Mouse (Mus musculus): ENCODE data around the gene Osbp2. TPM values are rescaled to one million over a fixed set of nuclear protein-coding genes. Genes with fewer than 3 reads are reported as not detected.

Osbp2 gene
- total RNA-seq, 2 experiments from 2014 or later, result 9.8 to 11.4 TPM

DNA sequence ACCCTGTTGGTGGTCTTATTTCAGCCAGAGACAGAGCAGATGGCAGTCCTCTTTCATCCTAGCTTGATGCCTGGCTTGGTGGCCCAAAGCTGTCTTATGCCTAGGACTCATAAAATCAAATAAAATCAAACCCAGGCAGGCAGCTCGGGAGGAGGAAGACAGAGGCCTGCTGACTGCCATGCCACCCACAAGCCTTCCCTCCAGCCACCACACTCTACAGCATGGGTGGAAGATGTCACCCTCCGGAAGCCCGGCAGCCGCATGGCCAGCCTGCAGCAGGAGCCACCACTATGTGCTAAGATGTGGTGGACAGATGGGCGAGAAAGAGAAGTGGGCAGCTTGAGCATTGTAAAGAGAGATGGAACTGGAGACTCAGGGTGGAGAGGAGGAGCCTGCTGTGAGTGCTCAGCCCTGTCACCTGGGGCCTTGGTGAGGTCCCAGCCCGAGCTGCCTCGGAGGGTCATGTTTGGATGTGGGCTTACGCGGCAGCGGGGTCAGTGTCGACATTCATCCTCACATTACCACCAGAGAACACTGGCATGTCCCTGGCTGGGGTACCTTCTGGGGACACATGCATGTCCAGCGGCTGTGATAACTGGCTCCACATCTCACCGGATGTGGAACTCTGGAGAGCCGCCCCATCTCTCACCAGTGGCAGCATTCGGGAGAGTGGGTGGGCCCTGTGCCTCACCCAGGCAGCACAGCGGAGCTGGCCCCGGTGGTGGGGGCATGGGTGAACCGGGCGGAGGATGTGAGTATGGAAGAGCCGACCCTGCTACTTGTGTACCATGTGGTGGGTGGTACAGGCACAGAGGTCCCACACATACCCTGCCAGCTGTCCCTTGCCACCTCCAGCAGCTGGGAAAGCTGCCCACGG lies 29.9 kb downstream of the Osbp2 start:
- DNase-seq (ENCODE audit: low spot score), result no peak
- intact Hi-C loops (cut with DNase I), result no loop called here

DNA sequence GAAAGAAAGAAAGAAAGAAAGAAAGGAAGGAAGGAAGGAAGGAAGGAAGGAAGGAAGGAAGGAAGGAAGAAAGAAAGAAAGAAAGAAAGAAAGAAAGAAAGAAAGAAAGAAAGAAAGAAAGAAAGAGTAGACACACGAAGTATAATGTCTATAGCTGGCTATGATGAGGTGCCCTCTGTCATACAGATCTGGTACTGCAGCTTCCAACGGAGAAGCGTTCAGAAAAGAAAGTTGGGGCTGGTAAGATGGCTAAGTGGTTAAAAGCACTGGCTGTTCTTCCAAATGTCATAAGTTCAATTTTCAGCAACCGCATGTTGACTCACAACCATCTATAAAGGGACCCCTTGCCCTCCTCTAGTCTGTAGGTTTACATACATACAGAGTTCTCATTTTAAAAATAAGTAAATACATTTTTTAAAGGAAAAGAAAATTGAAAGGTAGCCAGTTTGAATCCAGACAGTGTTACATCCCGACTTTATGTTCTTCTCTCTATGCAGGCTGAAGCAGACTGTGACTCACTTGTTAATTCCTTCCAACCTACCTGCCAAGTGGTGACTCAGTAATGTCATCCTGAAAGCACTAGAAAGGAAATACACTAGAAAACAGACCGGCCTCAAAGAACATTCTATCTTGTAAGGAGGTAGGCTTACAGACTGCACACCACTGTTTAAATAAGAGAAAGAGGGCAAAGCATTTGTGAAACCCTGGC lies 31.4 kb downstream of the Osbp2 start:
- intact Hi-C loops (cut with DNase I), result no loop called here
- DNase-seq (ENCODE audit: low spot score), result no peak

DNA sequence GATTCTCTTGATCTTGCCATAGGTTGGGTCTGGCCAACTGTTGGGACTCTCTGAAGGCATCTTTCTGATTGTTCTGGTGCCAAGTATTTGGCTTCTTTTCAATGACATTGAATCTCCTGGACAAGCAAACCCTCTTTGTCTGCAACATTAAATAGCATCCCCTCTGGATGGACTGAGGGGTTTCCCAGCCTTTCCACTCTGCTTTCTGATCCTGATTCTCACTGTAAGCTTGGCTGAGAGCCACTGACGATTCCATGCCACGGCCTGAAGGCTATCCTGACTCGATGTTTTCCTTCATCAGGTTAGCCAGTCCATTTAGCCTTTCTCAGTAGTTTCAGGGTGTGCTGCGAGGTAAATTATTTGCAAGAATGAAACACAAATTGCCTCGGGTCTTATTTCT lies 34.0 kb downstream of the Osbp2 start:
- no peak for DNase-seq (ENCODE audit: low spot score)
- intact Hi-C loops (cut with DNase I), result no loop called here

DNA sequence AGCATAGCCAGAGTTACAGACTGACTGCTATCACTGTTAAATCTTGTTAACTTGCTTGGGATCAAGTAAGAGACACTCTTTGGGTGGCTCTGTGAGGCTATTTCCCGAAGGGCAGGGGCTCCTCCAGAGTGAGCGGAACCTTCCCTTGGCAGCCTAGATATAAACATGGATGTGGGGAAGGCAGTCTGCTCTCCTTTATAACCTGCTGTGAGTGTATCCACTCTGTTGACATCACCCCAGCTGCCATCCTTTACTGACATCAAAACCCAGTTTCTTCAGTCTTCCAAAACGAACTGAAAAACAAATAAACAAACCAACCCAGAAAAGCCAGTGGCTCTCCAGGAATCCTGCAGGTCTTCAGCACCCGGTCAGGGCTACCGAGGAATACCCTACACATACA lies 39.6 kb downstream of the Osbp2 start:
- no peak for DNase-seq (ENCODE audit: low spot score)
- intact Hi-C loops (cut with DNase I), result no loop called here

DNA sequence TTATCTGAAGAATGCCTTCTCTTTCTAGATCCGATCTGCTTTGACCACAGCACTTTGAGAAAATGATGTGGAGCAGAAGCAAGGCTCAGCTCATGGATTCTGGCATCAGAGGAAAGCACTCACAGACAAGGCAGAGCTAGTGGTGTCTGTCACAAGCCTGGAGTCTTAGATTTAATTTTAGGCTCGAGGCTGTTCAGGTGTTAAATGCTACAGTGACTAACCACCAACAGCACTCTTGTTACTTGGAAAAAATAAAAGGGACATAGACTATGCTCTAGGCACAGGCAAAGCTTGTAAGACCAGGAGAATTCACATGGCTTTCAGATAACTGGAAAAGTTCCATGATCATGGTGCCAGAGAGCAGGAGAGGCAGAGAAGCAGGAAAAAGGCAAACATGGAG lies 40.3 kb downstream of the Osbp2 start:
- DNase-seq (ENCODE audit: low spot score), result no peak
- intact Hi-C loops (cut with DNase I), result no loop called here

- DNase-seq (ENCODE audit: low spot score), result no peak
- intact Hi-C loops (cut with DNase I), result no loop called here
Measured at GRCm38 (mm10) chr11:3817986-3818758, 45.5 kb downstream of the Osbp2 start.

DNA sequence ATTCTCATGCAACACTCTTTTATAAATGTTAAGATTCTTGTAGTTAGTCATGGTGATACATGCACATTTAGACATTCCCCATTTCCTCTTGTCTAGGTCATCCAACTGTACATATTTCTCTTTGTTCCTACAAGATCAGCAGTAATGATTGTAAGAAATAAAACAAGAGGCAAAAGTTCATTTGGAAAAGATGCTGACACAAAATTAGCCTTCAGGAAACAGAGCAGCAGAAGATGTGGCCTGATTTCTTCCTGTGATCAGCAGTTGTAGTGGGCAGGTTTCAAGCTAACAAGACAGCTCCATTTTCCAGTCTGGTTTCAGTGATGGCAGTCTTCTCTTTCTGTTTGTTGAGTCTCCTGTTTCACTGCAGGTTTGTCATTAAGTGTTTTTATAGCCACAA lies 47.8 kb downstream of the Osbp2 start:
- DNase-seq (ENCODE audit: low spot score), result no peak
- intact Hi-C loops (cut with DNase I), result no loop called here

GRCm38 (mm10) chr11:3813340-3813739 lies 50.4 kb downstream of the Osbp2 start:
- DNase-seq (ENCODE audit: low spot score), result no peak
- intact Hi-C loops (cut with DNase I), result no loop called here

- intact Hi-C loops (cut with DNase I), result loop anchor here (1.0 to 5.0 kb wide), 2 partner anchors 54 to 71 kb away; partner anchors contain the start of gene Osbp2
- DNase-seq (ENCODE audit: low spot score), result no peak
Measured at GRCm38 (mm10) chr11:3808162-3808561, 55.5 kb downstream of the Osbp2 start.

DNA sequence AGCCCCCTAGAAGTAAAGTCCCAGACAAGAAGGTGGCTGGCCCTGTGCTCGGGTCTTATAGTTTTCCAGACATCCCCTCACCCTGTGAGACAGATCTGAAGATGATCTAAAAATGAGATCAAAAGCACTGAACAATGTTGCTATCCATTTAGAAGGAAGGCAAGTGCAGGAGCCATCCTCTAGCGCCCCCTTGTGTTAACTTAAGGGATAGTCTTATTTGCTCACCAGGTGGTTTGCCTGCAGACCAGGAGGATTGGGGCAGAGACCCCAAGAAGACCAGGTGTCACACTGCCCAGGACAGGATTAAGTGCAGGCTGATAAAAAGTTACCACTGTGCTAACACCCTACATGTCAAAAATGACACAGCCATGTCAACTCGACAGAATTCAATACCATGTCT lies 58.3 kb downstream of the Osbp2 start:
- intact Hi-C loops (cut with DNase I), result loop anchor here (5.0 kb wide), 1 partner anchor 57 kb away; the partner anchor contains the start of gene Osbp2
- no peak for DNase-seq (ENCODE audit: low spot score)

DNA sequence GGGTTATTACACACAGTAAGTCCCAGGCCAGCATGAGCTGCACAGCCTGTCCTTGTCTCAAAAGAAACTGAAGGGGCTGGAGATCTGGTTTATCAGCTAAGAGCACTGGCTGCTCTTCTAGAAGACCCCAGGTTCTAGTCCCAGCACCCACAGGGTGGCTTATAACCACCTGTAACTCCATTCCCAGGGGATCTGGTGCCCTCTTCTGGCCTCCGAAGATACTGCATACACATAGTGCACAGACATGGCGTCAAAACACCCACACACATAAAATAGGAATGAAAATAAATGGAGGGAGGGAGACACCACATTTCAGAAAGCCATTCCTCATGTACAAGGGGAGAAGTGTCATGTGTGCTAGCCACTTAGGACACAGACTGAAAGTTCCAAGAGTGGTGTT lies 59.1 kb downstream of the Osbp2 start:
- DNase-seq (ENCODE audit: low spot score), result no peak
- intact Hi-C loops (cut with DNase I), result loop anchor here (5.0 kb wide), 1 partner anchor 58 kb away; the partner anchor contains the start of gene Osbp2

DNA sequence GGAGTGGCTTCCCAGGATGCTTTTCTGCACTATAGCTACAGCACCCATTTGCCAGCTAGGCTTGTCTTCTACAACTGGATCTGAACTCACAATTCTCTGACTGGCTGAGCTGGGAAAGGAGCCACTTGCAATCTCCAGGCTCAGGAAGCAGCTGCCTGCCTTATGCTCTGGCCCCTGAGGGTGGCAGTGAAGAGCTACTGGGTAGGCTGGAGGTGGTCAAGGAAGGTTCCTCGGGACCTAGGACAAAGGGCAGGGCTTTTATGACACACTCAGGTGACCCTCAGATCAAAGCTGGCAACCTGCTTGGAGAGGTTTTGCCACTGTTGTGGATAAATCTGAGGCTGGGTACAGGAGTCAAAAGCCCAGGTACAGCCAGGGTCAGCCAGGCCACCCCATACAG lies 61.6 kb downstream of the Osbp2 start:
- intact Hi-C loops (cut with DNase I), result no loop called here
- no peak for DNase-seq (ENCODE audit: low spot score)

DNA sequence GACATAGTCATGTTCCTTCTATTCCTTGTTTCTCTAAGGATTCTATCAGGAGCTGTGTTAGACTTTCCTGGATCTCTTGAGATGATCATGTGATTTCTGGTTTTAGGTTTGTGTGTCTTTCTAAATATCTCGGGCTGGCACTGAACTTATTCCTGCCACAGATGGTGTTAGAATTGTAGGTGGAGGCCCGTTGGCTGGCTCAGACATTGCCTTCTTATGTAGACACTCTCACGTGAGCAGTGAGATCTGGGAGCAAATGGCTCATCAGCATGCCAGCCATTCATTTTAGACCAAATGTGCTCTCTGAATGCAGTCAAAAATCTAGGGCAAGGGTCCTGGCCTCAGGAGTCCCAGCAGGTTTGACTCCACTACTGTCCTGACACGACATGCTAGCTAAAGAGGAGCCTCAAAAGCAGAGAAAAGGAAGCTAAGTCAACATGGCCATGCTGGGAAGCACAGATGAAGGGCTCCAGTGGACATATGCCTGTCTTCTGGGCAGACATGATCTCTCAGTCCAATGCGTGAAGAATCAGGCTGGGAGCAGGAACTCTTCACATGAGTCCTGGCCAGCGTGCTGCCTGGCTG lies 66.0 kb downstream of the Osbp2 start:
- intact Hi-C loops (cut with DNase I), result no loop called here
- DNase-seq (ENCODE audit: low spot score), result no peak

- intact Hi-C loops (cut with DNase I), result no loop called here
- no peak for DNase-seq (ENCODE audit: low spot score)
Measured at GRCm38 (mm10) chr11:3790736-3791135, 73.0 kb downstream of the Osbp2 start.

GRCm38 (mm10) chr11:3789919-3790318 lies 73.8 kb downstream of the Osbp2 start:
- no peak for DNase-seq (ENCODE audit: low spot score)
- intact Hi-C loops (cut with DNase I), result loop anchor here (5.0 kb wide), 1 partner anchor 253 kb away; no protein-coding TSS in a partner anchor

DNA sequence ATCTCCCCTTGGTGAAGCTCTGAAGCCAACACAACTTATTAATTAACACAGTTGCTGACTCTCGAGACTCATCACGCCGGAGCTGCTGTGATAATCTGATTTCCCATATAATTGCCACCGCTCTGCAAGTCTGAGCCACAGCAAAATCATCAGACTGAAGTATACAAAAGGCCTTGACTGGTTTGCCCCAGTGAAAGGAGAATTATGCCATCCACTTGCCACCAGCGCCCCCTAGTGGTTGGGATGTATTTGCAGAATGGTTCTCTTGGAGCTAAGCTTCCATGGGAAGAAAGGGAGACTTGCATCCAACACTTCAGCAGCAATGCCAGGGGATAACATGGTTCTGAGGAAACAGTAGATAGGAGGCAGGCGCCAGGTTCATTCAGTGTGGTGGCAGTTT lies 77.1 kb downstream of the Osbp2 start:
- intact Hi-C loops (cut with DNase I), result loop anchor here (1.0 to 5.0 kb wide), 3 partner anchors 72 to 314 kb away; no protein-coding TSS in a partner anchor
- peak; percentile 23 for DNase-seq (ENCODE audit: low spot score)

- DNase-seq (ENCODE audit: low spot score), result no peak
- intact Hi-C loops (cut with DNase I), result no loop called here
Measured at GRCm38 (mm10) chr11:3775263-3775644, 88.4 kb downstream of the Osbp2 start.

DNA sequence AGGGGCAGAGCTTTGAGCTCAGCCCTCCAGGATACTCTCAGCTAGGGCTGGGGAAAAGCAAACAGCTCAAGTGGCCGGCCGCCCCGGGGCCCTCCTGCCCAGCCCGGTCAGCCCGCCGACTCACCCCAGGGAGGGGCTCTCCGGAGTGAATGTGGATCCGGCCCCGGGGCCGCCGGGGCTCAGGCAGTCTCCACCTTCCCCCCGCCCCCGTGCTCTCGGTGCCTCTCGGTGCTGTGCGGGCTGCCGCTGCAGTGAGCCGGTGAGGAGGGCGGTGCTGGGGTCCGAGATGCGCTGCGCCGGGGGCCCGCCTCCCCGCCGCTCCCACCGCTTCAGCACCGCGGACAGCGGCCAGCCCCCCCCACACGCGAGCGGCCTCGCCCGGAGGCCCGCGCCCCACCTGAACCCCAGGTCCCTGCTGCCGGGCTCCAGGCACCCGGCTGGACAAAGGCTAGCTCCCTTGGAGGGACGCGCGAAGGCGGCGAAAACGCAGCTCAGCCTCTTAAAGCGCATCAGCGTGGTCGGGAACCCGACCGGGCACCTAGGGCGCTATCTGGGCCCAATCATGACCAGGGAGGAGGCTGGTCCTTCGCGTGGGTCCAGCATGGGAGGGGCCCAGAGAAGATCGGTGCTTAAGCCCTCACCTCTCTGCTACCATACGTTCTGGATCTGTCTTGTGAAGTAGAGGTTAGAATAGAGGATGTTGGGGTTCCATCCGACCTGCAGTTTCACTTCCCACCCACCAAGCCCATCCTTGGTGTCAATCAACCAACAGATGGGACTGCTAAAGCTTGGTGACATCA lies 89.0 kb downstream of the Osbp2 start:
- intact Hi-C loops (cut with DNase I), result no loop called here
- DNase-seq (ENCODE audit: low spot score), result no peak

- DNase-seq (ENCODE audit: low spot score), result no peak
- intact Hi-C loops (cut with DNase I), result no loop called here
Measured at GRCm38 (mm10) chr11:3773782-3774462, 89.8 kb downstream of the Osbp2 start.

All from heart, postnatal 25 days (tissue).